26 mouse cellular contexts compared by ENCODE assay signal in the genomic region with DNA sequence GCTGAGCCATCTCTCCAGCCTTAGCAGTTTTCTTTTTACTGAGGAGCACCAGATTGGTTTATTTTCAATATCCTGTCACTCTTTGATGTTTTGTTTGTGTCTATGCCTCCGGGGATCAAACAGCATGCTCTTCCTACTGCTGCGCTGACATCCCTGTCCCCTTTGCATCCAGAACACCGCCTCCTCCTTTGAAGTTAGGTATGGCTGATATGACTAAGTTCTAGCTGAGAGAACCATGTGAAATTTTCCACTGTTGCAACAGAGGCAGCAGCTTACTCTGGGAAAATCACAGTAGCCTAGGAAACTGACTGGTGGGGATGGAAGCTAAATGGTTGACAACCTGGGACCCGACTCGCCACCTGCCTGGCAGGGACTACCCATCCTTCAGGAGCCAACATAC.
DNase-seq lines count a peak whose midpoint lies in the region; ATAC-seq and TF ChIP-seq lines count a peak whose summit lies in the region.
"Had no signal": no experiment of that assay in that cellular context is flagged by ENCODE, and none has a peak within 500 bp of the region (broad histone marks: within the 10 kb centered on the region; RNA-seq: fewer than 3 reads in every experiment).

No protein-coding gene starts in this region.

- dilution Hi-C loops in CH12.LX (cut with MboI; ENCODE audit: extremely low pct_ligation_motif_present, extremely low pct_unique_long_range_greater_than_20kb, low sequenced_read_pairs): no loop called here

- no peaks in the 10 kb centered on the region for H3K36me3 ChIP-seq in liver, adult 2 months (ENCODE audit: control insufficient read depth, insufficient read depth, low read length)
- H3K36me3 ChIP-seq in liver, embryonic 12.5 days: no peaks in the 10 kb centered on the region
- no peaks in the 10 kb centered on the region for H3K36me3 ChIP-seq in CH12.LX (replicated peaks in 1 of 2; ENCODE audit: control insufficient read depth in 1 of 2, insufficient read depth in 1 of 2, low read length in 1 of 2)
- H3K36me3 ChIP-seq: G1E; hindbrain, embryonic 13.5 days; liver, embryonic 15.5 days; lung, embryonic 15.5 days; midbrain, embryonic 12.5 days had no signal

- no peak for TF ChIP-seq POLR2A in liver, adult 2 months (IDR thresholded peaks at IDR 0.05; ENCODE audit: extremely low read depth, insufficient read depth, low read length)
- no peak for TF ChIP-seq POLR2A in CH12.LX (IDR thresholded peaks at IDR 0.05; ENCODE audit: low read depth, low read length)
- TF ChIP-seq POLR2A in cortical plate, adult 2 months (IDR thresholded peaks at IDR 0.05; ENCODE audit: extremely low read depth, insufficient read depth, low read length): no peak

- peak; percentile 61 for TF ChIP-seq EP300 in CH12.LX (IDR thresholded peaks at IDR 0.05; ENCODE audit: low read length)

- peak; percentile 56 for DNase-seq in liver, adult 2 months (ENCODE audit: extremely low read depth, low read depth, low spot score)
- peak; percentile 8 for DNase-seq in CD4-positive helper T cell, adult 2 months (ENCODE audit: low read depth, low spot score)
- peak; percentile 41 for DNase-seq in CH12.LX (ENCODE audit: extremely low read depth)
- DNase-seq in left cerebral cortex, adult 18-20 months (ENCODE audit: low spot score in 2 of 2): no peak
- DNase-seq: adrenal gland, adult 8-10 months; cerebellum, adult 18-20 months; cerebellum, postnatal 10 days; gastrocnemius, postnatal 25 days; heart, adult 18-20 months; heart, postnatal 36 days; kidney, adult 8-10 months; kidney, postnatal 4 days; retina, postnatal 1 day; thymus, postnatal 4 days had no signal

- H3K9ac ChIP-seq in liver, adult 2 months (ENCODE audit: low read depth, low read length): no peak overlapping the region
- H3K9ac ChIP-seq in liver, embryonic 12.5 days: no peak overlapping the region
- no peak overlapping the region for H3K9ac ChIP-seq in CH12.LX (ENCODE audit: insufficient read depth, low read depth)
- H3K9ac ChIP-seq: forebrain, embryonic 13.5 days; hindbrain, embryonic 13.5 days; liver, embryonic 15.5 days; lung, embryonic 15.5 days; midbrain, embryonic 12.5 days had no signal

- H3K4me1 ChIP-seq in liver, adult 2 months (ENCODE audit: control insufficient read depth, insufficient read depth, low read length): peaks cover 7% of the 10 kb centered on the region
- no peaks in the 10 kb centered on the region for H3K4me1 ChIP-seq in liver, embryonic 12.5 days
- H3K4me1 ChIP-seq in CH12.LX (ENCODE audit: control insufficient read depth in 1 of 2, insufficient read depth in 2 of 2): peaks cover 6 to 34% of the 10 kb centered on the region in 2 experiments; a peak in 3 of 4 replicates
- no peaks in the 10 kb centered on the region for H3K4me1 ChIP-seq in cortical plate, adult 2 months (ENCODE audit: control insufficient read depth, insufficient read depth, low read length)
- H3K4me1 ChIP-seq: forebrain, embryonic 13.5 days; hindbrain, embryonic 13.5 days; megakaryocyte, embryonic 14.5 days; midbrain, embryonic 12.5 days had no signal

- H3K27me3 ChIP-seq in liver, adult 2 months (ENCODE audit: control insufficient read depth, insufficient read depth, low read length): no peaks in the 10 kb centered on the region
- no peaks in the 10 kb centered on the region for H3K27me3 ChIP-seq in liver, embryonic 12.5 days (replicated peaks)
- H3K27me3 ChIP-seq in CH12.LX (replicated peaks): no peaks in the 10 kb centered on the region
- H3K27me3 ChIP-seq: forebrain, embryonic 13.5 days; hindbrain, embryonic 13.5 days; liver, embryonic 15.5 days; lung, embryonic 15.5 days; megakaryocyte, embryonic 14.5 days; midbrain, embryonic 12.5 days had no signal

- H3K4me2 ChIP-seq in liver, embryonic 12.5 days: no peak overlapping the region
- no peak overlapping the region; the same call in 1 of the 2 replicates for H3K4me2 ChIP-seq in CH12.LX (ENCODE audit: insufficient read depth, low read depth, poor library complexity, severe bottlenecking)
- H3K4me2 ChIP-seq: forebrain, embryonic 13.5 days; heart, embryonic 11.5 days; hindbrain, embryonic 13.5 days; liver, embryonic 15.5 days; lung, embryonic 15.5 days; midbrain, embryonic 12.5 days had no signal

- in situ Hi-C loops in CH12.LX (cut with MboI; ENCODE audit: low pct_ligation_motif_present, low pct_unique_long_range_greater_than_20kb, low sequenced_read_pairs): loop anchor here (5.0 kb wide), 1 partner anchor 38 kb away; no protein-coding TSS in a partner anchor

- WGBS in liver, adult 2 months: 47% methylated on average over 5 of the region's 5 CpGs
- 70% methylated on average over 5 of the region's 5 CpGs for WGBS in liver, embryonic 12.5 days (ENCODE audit: insufficient replicate concordance)

- no peak overlapping the region for H3K27ac ChIP-seq in liver, adult 2 months (replicated peaks; ENCODE audit: insufficient read depth, low read depth, low read length)
- no peak overlapping the region for H3K27ac ChIP-seq in liver, embryonic 12.5 days
- no peak overlapping the region for H3K27ac ChIP-seq in CH12.LX (ENCODE audit: insufficient read depth, low read depth)
- peak overlapping the region; percentile 32; the same call in 1 of the 2 replicates for H3K27ac ChIP-seq in cortical plate, adult 2 months (ENCODE audit: insufficient read depth, low read length)
- H3K27ac ChIP-seq: forebrain, embryonic 13.5 days; hindbrain, embryonic 13.5 days; kidney, postnatal 0 days; liver, embryonic 15.5 days; lung, embryonic 15.5 days; midbrain, embryonic 12.5 days had no signal

- H3K79me2 ChIP-seq in liver, adult 2 months (ENCODE audit: control insufficient read depth, insufficient read depth, low read length): no peaks in the 10 kb centered on the region
- H3K79me2 ChIP-seq in CH12.LX (replicated peaks; ENCODE audit: control insufficient read depth, extremely low read depth, insufficient read depth, poor library complexity, severe bottlenecking): no peaks in the 10 kb centered on the region

- no peak for TF ChIP-seq CTCF in liver, adult 2 months (IDR thresholded peaks at IDR 0.05; ENCODE audit: low read depth, low read length)
- no peak for TF ChIP-seq CTCF in CH12.LX (conservative IDR thresholded peaks at IDR 0.05 in 1 of 2, IDR thresholded peaks at IDR 0.05 in 1 of 2; ENCODE audit: low read depth in 2 of 2, low read length in 2 of 2)
- no peak for TF ChIP-seq CTCF in cortical plate, adult 2 months (IDR thresholded peaks at IDR 0.05; ENCODE audit: extremely low read depth, insufficient read depth, low read length)

- no peak overlapping the region for H3K4me3 ChIP-seq in liver, adult 2 months (ENCODE audit: insufficient read depth, low read depth, low read length)
- H3K4me3 ChIP-seq in liver, embryonic 12.5 days: no peak overlapping the region
- H3K4me3 ChIP-seq in CH12.LX (replicated peaks in 1 of 3; ENCODE audit: low read depth in 2 of 3, low read length in 2 of 3, poor library complexity in 1 of 3): no peak overlapping the region
- H3K4me3 ChIP-seq in cortical plate, adult 2 months (ENCODE audit: insufficient read depth, low read length): no peak overlapping the region
- H3K4me3 ChIP-seq: forebrain, embryonic 13.5 days; hindbrain, embryonic 13.5 days; liver, embryonic 15.5 days; lung, embryonic 15.5 days; megakaryocyte, embryonic 14.5 days; midbrain, embryonic 12.5 days had no signal

- no peaks in the 10 kb centered on the region for H3K9me3 ChIP-seq in liver, embryonic 12.5 days (replicated peaks)
- H3K9me3 ChIP-seq in CH12.LX (replicated peaks; ENCODE audit: low read length): no peaks in the 10 kb centered on the region
- H3K9me3 ChIP-seq: forebrain, embryonic 13.5 days; G1E; hindbrain, embryonic 13.5 days; liver, embryonic 15.5 days; lung, embryonic 15.5 days; megakaryocyte, embryonic 14.5 days; midbrain, embryonic 12.5 days had no signal

- no peak for ATAC-seq in liver, embryonic 12.5 days
- ATAC-seq: forebrain, embryonic 13.5 days; intestine, embryonic 16.5 days had no signal

- no peak for TF ChIP-seq RAD21 in CH12.LX (IDR thresholded peaks at IDR 0.05; ENCODE audit: low read depth, low read length)

TF ChIP-seq in CH12.LX, 34 proteins besides CTCF, POLR2A, EP300 and RAD21:
- TF ChIP-seq NRF1 (IDR thresholded peaks at IDR 0.05; ENCODE audit: low read depth, low read length) (no peak), MAX (IDR thresholded peaks at IDR 0.05; ENCODE audit: low read length) (0 out of 2 replicates have a peak, but pooled peaks have one; percentile 26), PAX5 (IDR thresholded peaks at IDR 0.05; ENCODE audit: low read length) (no peak), MAFK (IDR thresholded peaks at IDR 0.05; ENCODE audit: insufficient replicate concordance, low read length) (no peak), E2F4 (IDR thresholded peaks at IDR 0.05; ENCODE audit: insufficient replicate concordance, low read depth, low read length) (no peak), KAT2A (IDR thresholded peaks at IDR 0.05; ENCODE audit: insufficient replicate concordance, low read length) (no peak), MYC (IDR thresholded peaks at IDR 0.05; ENCODE audit: low read depth, low read length) (0 out of 2 replicates have a peak, but pooled peaks have one; percentile 36), IRF4 (IDR thresholded peaks at IDR 0.05; ENCODE audit: low read depth, low read length) (peak; percentile 71; the same call in 1 of the 2 replicates)

Comparison
In these comparisons a context has a peak if more than half of its experiments do, and no peak if none do; other contexts are left out.
1. DNase-seq: peak in liver, adult 2 months (single experiment), CD4-positive helper T cell, adult 2 months (single experiment) and CH12.LX (single experiment); none in left cerebral cortex, adult 18-20 months (0 of 2).